Mouse (Mus musculus) hindbrain, postnatal 0 days (tissue): ENCODE results near the gene Gm11541. TPM values are rescaled to one million over a fixed set of nuclear protein-coding genes. Genes with fewer than 3 reads are reported as not detected.
"Not testable (repeated sequence)": the region's sequence is repeated elsewhere in the genome, so short reads cannot be mapped to it uniquely, and the experiment has no call there.

ENCODE experiments used
- ATAC-seq: fragments of 200-750 bp; cut with Nextera tagmentation; 2 replicates; pipeline ENCODE4 v1.8.0; 2017; ENCODE audit warnings: mild to moderate bottlenecking, moderate TSS enrichment, moderate library complexity
- DNase-seq: peaks from one replicate; pipeline ENCODE4 v3.0.0-alpha.2; 2015; ENCODE audit warnings: low spot score
- H3K27ac ChIP-seq: fragments of 300-500 bp; sonication (generic); 2 replicates; pipeline ENCODE4 v1.5.1; 2014; ENCODE audit warnings: mild to moderate bottlenecking
- H3K27me3 ChIP-seq: fragments of 300-500 bp; sonication (generic); 2 replicates; pipeline ENCODE4 v1.6.1; 2014; ENCODE audit warnings: low read length, mixed read lengths; ENCODE audit not compliant: insufficient read depth
- H3K36me3 ChIP-seq: fragments of 300-500 bp; sonication (generic); 2 replicates; pipeline ENCODE4 v1.6.1; 2014; ENCODE audit warnings: low read length, mixed read lengths; ENCODE audit not compliant: insufficient read depth
- H3K4me1 ChIP-seq: fragments of 300-500 bp; sonication (generic); 2 replicates; pipeline ENCODE4 v1.6.1; 2014; ENCODE audit warnings: antibody characterized with exemption, low read length, mixed read lengths; ENCODE audit not compliant: insufficient read depth
- H3K4me2 ChIP-seq: fragments of 300-500 bp; sonication (generic); 2 replicates; pipeline ENCODE4 v1.6.1; 2014; ENCODE audit warnings: low read depth, mild to moderate bottlenecking, low read length, moderate library complexity, mixed read lengths
- H3K4me3 ChIP-seq: fragments of 300-500 bp; sonication (generic); 2 replicates; pipeline ENCODE4 v1.5.1; 2014; ENCODE audit warnings: low read length
- H3K9ac ChIP-seq: fragments of 300-500 bp; sonication (generic); replicated peaks from 2 replicates; pipeline ENCODE4 v1.6.1; 2014; ENCODE audit warnings: mild to moderate bottlenecking, low read length, moderate library complexity, mixed read lengths
- H3K9me3 ChIP-seq: fragments of 300-500 bp; sonication (generic); 2 replicates; pipeline ENCODE4 v1.6.1; 2016; ENCODE audit warnings: low read length, mixed read lengths
- CTCF ChIP-seq: IDR thresholded peaks from 2 replicates; pipeline ENCODE4 v1.5.1; 2016; ENCODE audit warnings: antibody characterized with exemption, control low read depth, low read depth
- WGBS: fragments of 180-500 bp; shearing (Covaris S2); extraction: QIAGEN DNeasy Blood & Tissue Kit; methylation state at CpG from one replicate; pipeline ENCODE4 v1.1.7; 2014; 5-methylcytosine and 5-hydroxymethylcytosine counted together
- polyA plus RNA-seq: library from polyadenylated mRNA; unstranded; fragments of >200 nt; fragmentation: Nextera tagmentation; extraction: Ambion mirVana; gene quantifications from 2 replicates; pipeline ENCODE4 v1.2.1, GENCODE M21; 2015
- total RNA-seq: library from RNA; depleted of rRNA; stranded (reverse); fragments of >200 nt; gene quantifications from 2 replicates; pipeline ENCODE4 v1.2.3, GENCODE M21; 2014; rRNA removed

The Gm11541 gene
- total and polyA plus RNA-seq, 2 experiments from 2014 or later, result 0.39 to 0.63 TPM

GRCm38 (mm10) chr11:94661344-94661743, 43.0 kb downstream of the Gm11541 start:
- ATAC-seq (no peak), DNase-seq (no peak)
- no peak overlapping the region for H3K4me3 ChIP-seq
- H3K4me2 ChIP-seq, result no peak overlapping the region
- H3K4me1 ChIP-seq, result no peaks in the 10 kb centered on the region
- H3K9ac ChIP-seq, result no peak overlapping the region
- WGBS, result 54% methylated on average over 1 of the region's 1 CpGs
- no peak overlapping the region for H3K27ac ChIP-seq
- no peak for TF ChIP-seq CTCF
- H3K27me3 ChIP-seq, result no peaks in the 10 kb centered on the region
- H3K36me3 ChIP-seq, result peaks cover 34% of the 10 kb centered on the region
- H3K9me3 ChIP-seq, result no peaks in the 10 kb centered on the region

GRCm38 (mm10) chr11:94653663-94654436, 50.4 kb downstream of the Gm11541 start, which contains the start of the genes Mrpl27 and Eme1:
TSS of gene Mrpl27 (plus strand) at chr11:94653767.
TSS of gene Eme1 (minus strand) at chr11:94653964.
- no peaks in the 10 kb centered on the region for H3K27me3 ChIP-seq
- peak within 1 kb of the TSS; percentile 53 for H3K4me3 ChIP-seq
- ATAC-seq (peak; percentile 95), DNase-seq (peak; percentile 89)
- peak within 1 kb of the TSS; percentile 56 for H3K9ac ChIP-seq
- peak within 1 kb of the TSS; percentile 86 for H3K27ac ChIP-seq
- H3K4me2 ChIP-seq, result peak within 1 kb of the TSS; percentile 79
- no peak for TF ChIP-seq CTCF
- H3K36me3 ChIP-seq, result no peaks in the 10 kb centered on the region
- H3K9me3 ChIP-seq, result no peaks in the 10 kb centered on the region
- 1% methylated on average over 32 of the region's 32 CpGs for WGBS
- peaks cover 5% of the 10 kb centered on the region for H3K4me1 ChIP-seq

- H3K4me2 ChIP-seq, result peak overlapping the region; percentile 79
- H3K36me3 ChIP-seq, result no peaks in the 10 kb centered on the region
- no peaks in the 10 kb centered on the region for H3K9me3 ChIP-seq
- peak overlapping the region; percentile 56; the same call in 1 of the 2 replicates for H3K9ac ChIP-seq
- no peaks in the 10 kb centered on the region for H3K27me3 ChIP-seq
- 54% methylated on average over 8 of the region's 8 CpGs for WGBS
- ATAC-seq, result no peak
- DNase-seq, result no peak
- no peak overlapping the region for H3K27ac ChIP-seq
- no peak for TF ChIP-seq CTCF
- peaks cover 5% of the 10 kb centered on the region for H3K4me1 ChIP-seq
- peak overlapping the region; percentile 53 for H3K4me3 ChIP-seq
These were observed 51.3 kb downstream of the Gm11541 start for GRCm38 (mm10) chr11:94652973-94653372.

- not testable (repeated sequence) for H3K27me3 ChIP-seq, H3K4me2 ChIP-seq, DNase-seq, ATAC-seq, H3K36me3 ChIP-seq, H3K27ac ChIP-seq, H3K9ac ChIP-seq, H3K4me1 ChIP-seq, H3K4me3 ChIP-seq, H3K9me3 ChIP-seq
- 95% methylated on average over 5 of the region's 7 CpGs for WGBS
These were observed 53.1 kb downstream of the Gm11541 start for GRCm38 (mm10) chr11:94651241-94651640.

GRCm38 (mm10) chr11:94646457-94646856, 57.8 kb downstream of the Gm11541 start:
- Histone ChIP-seq H3K4me3 (no peak overlapping the region), H3K4me1 (no peaks in the 10 kb centered on the region), H3K27ac (no peak overlapping the region), H3K4me2 (no peak overlapping the region), H3K27me3 (no peaks in the 10 kb centered on the region), H3K36me3 (peaks cover 38% of the 10 kb centered on the region), H3K9ac (no peak overlapping the region), H3K9me3 (no peaks in the 10 kb centered on the region)
- 97% methylated on average over 4 of the region's 4 CpGs for WGBS
- DNase-seq, result no peak
- ATAC-seq, result no peak
- no peak for TF ChIP-seq CTCF

Other genes with a start within 250 kb of the Gm11541 start
- gene Cacna1g, start 230.3 kb downstream of the Gm11541 start, total RNA-seq, result 87.7 and 90.3 TPM in 2 replicates
- gene Cacna1g, start 230.3 kb downstream of the Gm11541 start, polyA plus RNA-seq, result 10.0 and 10.4 TPM in 2 replicates
- gene Spata20, start 218.3 kb downstream of the Gm11541 start, total RNA-seq, result 1.5 and 11.8 TPM in 2 replicates
- 1.0 and 1.6 TPM in 2 replicates for gene Spata20, start 218.3 kb downstream of the Gm11541 start, polyA plus RNA-seq
- 2.7 and 6.2 TPM in 2 replicates for gene Epn3, start 204.5 kb downstream of the Gm11541 start, total RNA-seq
- 3.6 and 3.7 TPM in 2 replicates for gene Epn3, start 204.5 kb downstream of the Gm11541 start, polyA plus RNA-seq
- 2.3 and 4.8 TPM in 2 replicates for gene Mycbpap, start 182.8 kb downstream of the Gm11541 start, total RNA-seq
- 1.1 and 1.5 TPM in 2 replicates for gene Mycbpap, start 182.8 kb downstream of the Gm11541 start, polyA plus RNA-seq
- 9.3 and 12.9 TPM in 2 replicates for gene Rsad1, start 155.2 kb downstream of the Gm11541 start, total RNA-seq
- gene Rsad1, start 155.2 kb downstream of the Gm11541 start, polyA plus RNA-seq, result 9.2 and 11.3 TPM in 2 replicates
- 0.61 and 1.2 TPM in 2 replicates for gene Chad, start 139.5 kb downstream of the Gm11541 start, total RNA-seq
- gene Chad, start 139.5 kb downstream of the Gm11541 start, polyA plus RNA-seq, result 1.2 and 1.4 TPM in 2 replicates
- gene Acsf2, start 102.6 kb downstream of the Gm11541 start, total RNA-seq, result 4.8 and 6.8 TPM in 2 replicates
- gene Acsf2, start 102.6 kb downstream of the Gm11541 start, polyA plus RNA-seq, result 2.6 and 2.8 TPM in 2 replicates
- 105 and 113 TPM in 2 replicates for gene Lrrc59, start 74.7 kb downstream of the Gm11541 start, total RNA-seq
- gene Lrrc59, start 74.7 kb downstream of the Gm11541 start, polyA plus RNA-seq, result 127 and 131 TPM in 2 replicates
- 36.3 and 61.2 TPM in 2 replicates for gene Mrpl27, start 50.7 kb downstream of the Gm11541 start, total RNA-seq
- 178 and 182 TPM in 2 replicates for gene Mrpl27, start 50.7 kb downstream of the Gm11541 start, polyA plus RNA-seq
- gene Eme1, start 50.5 kb downstream of the Gm11541 start, total RNA-seq, result 3.8 TPM in 2 replicates
- gene Eme1, start 50.5 kb downstream of the Gm11541 start, polyA plus RNA-seq, result 1.9 and 2.4 TPM in 2 replicates
- 44.0 and 53.5 TPM in 2 replicates for gene Xylt2, start 27.0 kb downstream of the Gm11541 start, total RNA-seq
- 13.6 and 14.9 TPM in 2 replicates for gene Xylt2, start 27.0 kb downstream of the Gm11541 start, polyA plus RNA-seq
- 0.18 and 1.2 TPM in 2 replicates for gene Cdc34b, start 37.3 kb upstream of the Gm11541 start, total RNA-seq
- 0.30 TPM in 1 of 2 replicates, not detected in the other for gene Cdc34b, start 37.3 kb upstream of the Gm11541 start, polyA plus RNA-seq
- gene Tmem92, start 78.2 kb upstream of the Gm11541 start, total RNA-seq, result not detected in 2 replicates
- not detected in 2 replicates for gene Tmem92, start 78.2 kb upstream of the Gm11541 start, polyA plus RNA-seq
- 48.3 and 53.0 TPM in 2 replicates for gene Col1a1, start 231.7 kb upstream of the Gm11541 start, total RNA-seq
- 56.5 and 73.3 TPM in 2 replicates for gene Col1a1, start 231.7 kb upstream of the Gm11541 start, polyA plus RNA-seq